Mouse (Mus musculus) small intestine, adult 2 months (tissue): ENCODE measurements around the gene Retsat. TPM values are rescaled to one million over a fixed set of nuclear protein-coding genes. Genes with fewer than 3 reads are reported as not detected.

Experiments
- H3K27ac ChIP-seq: fragments of 200-500 bp; 2 replicates; pipeline ENCODE4 v1.5.1; 2012; ENCODE audit warnings: low read depth, low read length, control low read depth, inconsistent platforms; ENCODE audit not compliant: insufficient read depth
- H3K27me3 ChIP-seq: fragments of 200-500 bp; 2 replicates; pipeline ENCODE4 v1.6.1; 2012; ENCODE audit warnings: mild to moderate bottlenecking, moderate library complexity, low read length, inconsistent platforms; ENCODE audit not compliant: control insufficient read depth, insufficient read depth
- H3K36me3 ChIP-seq: fragments of 200-500 bp; 2 replicates; pipeline ENCODE4 v1.6.1; 2012; ENCODE audit warnings: mild to moderate bottlenecking, low read length, control low read depth, inconsistent platforms; ENCODE audit not compliant: control insufficient read depth, insufficient read depth
- H3K4me1 ChIP-seq: fragments of 200-500 bp; 2 replicates; pipeline ENCODE4 v1.6.1; 2012; ENCODE audit warnings: low read length, inconsistent platforms, mixed read lengths; ENCODE audit not compliant: control insufficient read depth, insufficient read depth, insufficient read length
- H3K4me3 ChIP-seq: fragments of 200-500 bp; 2 replicates; pipeline ENCODE4 v1.5.1; 2012; ENCODE audit warnings: low read depth, mild to moderate bottlenecking, control low read depth, inconsistent platforms, low read length, moderate library complexity
- CTCF ChIP-seq: fragments of 200-500 bp; IDR thresholded peaks from 2 replicates; pipeline ENCODE4 v1.5.1; 2012; ENCODE audit warnings: low read depth, mild to moderate bottlenecking, control low read depth, inconsistent platforms, low read length, moderate library complexity, mixed read lengths; ENCODE audit not compliant: insufficient replicate concordance, insufficient read length; ENCODE audit errors: extremely low read depth
- POLR2A ChIP-seq: fragments of 200-500 bp; IDR thresholded peaks from 2 replicates; pipeline ENCODE4 v1.6.1; 2012; ENCODE audit warnings: low read depth, mild to moderate bottlenecking, control low read depth, inconsistent platforms, low read length, moderate library complexity
- WGBS: fragments of 180-500 bp; shearing (Covaris S2); methylation state at CpG from one replicate; pipeline ENCODE4 v1.1.7; 2018; 5-methylcytosine and 5-hydroxymethylcytosine counted together
- polyA plus RNA-seq: library from polyadenylated mRNA; depleted of rRNA; stranded (reverse); fragments of >200 nt; gene quantifications from 2 replicates; pipeline ENCODE4 v1.2.3, GENCODE M21; 2012; rRNA removed

The Retsat gene
- polyA plus RNA-seq, 1 experiment, result 70.7 TPM

- 49% methylated on average over 10 of the region's 10 CpGs for WGBS
- no peaks in the 10 kb centered on the region; the same call in 1 of the 2 replicates for H3K4me1 ChIP-seq
- no peaks in the 10 kb centered on the region for H3K36me3 ChIP-seq
- no peak overlapping the region for H3K4me3 ChIP-seq
- TF ChIP-seq POLR2A (no peak), CTCF (no peak)
- H3K27ac ChIP-seq, result no peak overlapping the region
- no peaks in the 10 kb centered on the region for H3K27me3 ChIP-seq
These were observed 52.1 kb downstream of the Retsat start for GRCm38 (mm10) chr6:72650338-72650851.

- Histone ChIP-seq H3K27ac (no peak overlapping the region), H3K27me3 (no peaks in the 10 kb centered on the region), H3K36me3 (no peaks in the 10 kb centered on the region), H3K4me1 (no peaks in the 10 kb centered on the region; the same call in none of the 2 replicates), H3K4me3 (no peak overlapping the region)
- 61% methylated on average over 7 of the region's 7 CpGs for WGBS
- TF ChIP-seq POLR2A (no peak), CTCF (no peak)
These were observed 55.1 kb downstream of the Retsat start for GRCm38 (mm10) chr6:72653419-72653818.

GRCm38 (mm10) chr6:72654355-72654754, 56.1 kb downstream of the Retsat start:
- H3K4me1 ChIP-seq, result no peaks in the 10 kb centered on the region; the same call in none of the 2 replicates
- H3K27me3 ChIP-seq, result no peaks in the 10 kb centered on the region
- no peak for TF ChIP-seq CTCF
- no peak for TF ChIP-seq POLR2A
- H3K27ac ChIP-seq, result no peak overlapping the region
- H3K36me3 ChIP-seq, result no peaks in the 10 kb centered on the region
- WGBS, result 87% methylated on average over 6 of the region's 6 CpGs
- H3K4me3 ChIP-seq, result no peak overlapping the region

- Histone ChIP-seq H3K4me3 (peak overlapping the region; percentile 28), H3K27ac (no peak overlapping the region), H3K36me3 (no peaks in the 10 kb centered on the region), H3K4me1 (peaks cover 3% of the 10 kb centered on the region), H3K27me3 (no peaks in the 10 kb centered on the region)
- 44% methylated on average over 20 of the region's 20 CpGs for WGBS
- no peak for TF ChIP-seq POLR2A
These were observed 57.2 kb downstream of the Retsat start for GRCm38 (mm10) chr6:72655309-72656052.

GRCm38 (mm10) chr6:72656053-72656442, 57.8 kb downstream of the Retsat start:
- H3K36me3 ChIP-seq, result no peaks in the 10 kb centered on the region
- H3K4me1 ChIP-seq, result peaks cover 4% of the 10 kb centered on the region
- TF ChIP-seq CTCF, result no peak
- TF ChIP-seq POLR2A, result no peak
- H3K27ac ChIP-seq, result no peak overlapping the region
- WGBS, result 59% methylated on average over 7 of the region's 7 CpGs
- H3K27me3 ChIP-seq, result no peaks in the 10 kb centered on the region
- H3K4me3 ChIP-seq, result no peak overlapping the region

- Histone ChIP-seq H3K4me3 (no peak overlapping the region), H3K27me3 (no peaks in the 10 kb centered on the region), H3K36me3 (no peaks in the 10 kb centered on the region), H3K4me1 (peaks cover 4% of the 10 kb centered on the region), H3K27ac (no peak overlapping the region)
- no peak for TF ChIP-seq POLR2A
- WGBS, result 49% methylated on average over 3 of the region's 3 CpGs
These were observed 59.7 kb downstream of the Retsat start for GRCm38 (mm10) chr6:72658006-72658405.

Other genes with a start within 250 kb of the Retsat start
- 16.6 and 31.8 TPM in 2 replicates for gene Tmem150a, start 243.0 kb upstream of the Retsat start, polyA plus RNA-seq
- 59.5 and 97.6 TPM in 2 replicates for gene Rnf181, start 231.5 kb upstream of the Retsat start, polyA plus RNA-seq
- gene Vamp5, start 218.0 kb upstream of the Retsat start, polyA plus RNA-seq, result 14.8 and 19.8 TPM in 2 replicates
- gene Vamp8, start 207.8 kb upstream of the Retsat start, polyA plus RNA-seq, result 124 and 243 TPM in 2 replicates
- 5.6 and 6.1 TPM in 2 replicates for gene Ggcx, start 184.2 kb upstream of the Retsat start, polyA plus RNA-seq
- gene Mat2a, start 158.9 kb upstream of the Retsat start, polyA plus RNA-seq, result 19.5 and 20.1 TPM in 2 replicates
- gene Sh2d6, start 76.8 kb upstream of the Retsat start, polyA plus RNA-seq, result 9.9 and 22.2 TPM in 2 replicates
- 17.5 and 53.4 TPM in 2 replicates for gene Capg, start 54.1 kb upstream of the Retsat start, polyA plus RNA-seq
- gene Elmod3, start 62 bp upstream of the Retsat start, polyA plus RNA-seq, result 13.3 and 22.3 TPM in 2 replicates
- gene Tgoln1, start 18.5 kb downstream of the Retsat start, polyA plus RNA-seq, result 13.4 and 24.1 TPM in 2 replicates
- 4.7 and 5.8 TPM in 2 replicates for gene Tcf7l1, start 190.8 kb downstream of the Retsat start, polyA plus RNA-seq